Mouse (Mus musculus) skeletal muscle tissue, adult 2 months (tissue): ENCODE measurements around the gene Arhgap10.
"Not testable (repeated sequence)": the region's sequence is repeated elsewhere in the genome, so short reads cannot be mapped to it uniquely, and the experiment has no call there.

ENCODE experiments used
- DNase-seq: peaks from one replicate; pipeline ENCODE4 v3.0.0-alpha.2; 2012; ENCODE audit warnings: low read depth, low spot score

Gene Arhgap10

GRCm38 (mm10) chr8:77350121-77350777 is 167.5 kb downstream of the Arhgap10 start:
- no peak for DNase-seq

- no peak for DNase-seq
These were observed 173.8 kb downstream of the Arhgap10 start for GRCm38 (mm10) chr8:77343916-77344315.

GRCm38 (mm10) chr8:77343335-77343734 is 174.4 kb downstream of the Arhgap10 start:
- DNase-seq, result no peak

GRCm38 (mm10) chr8:77342144-77342543 is 175.6 kb downstream of the Arhgap10 start:
- DNase-seq, result no peak

- DNase-seq, result no peak
These were observed 176.4 kb downstream of the Arhgap10 start for GRCm38 (mm10) chr8:77341329-77341728.

GRCm38 (mm10) chr8:77340046-77340747 is 177.6 kb downstream of the Arhgap10 start:
- no peak for DNase-seq

GRCm38 (mm10) chr8:77337272-77337671 is 180.5 kb downstream of the Arhgap10 start:
- no peak for DNase-seq

GRCm38 (mm10) chr8:77331180-77331579 is 186.6 kb downstream of the Arhgap10 start:
- no peak for DNase-seq

- no peak for DNase-seq
These were observed 187.4 kb downstream of the Arhgap10 start for GRCm38 (mm10) chr8:77330304-77330703.

GRCm38 (mm10) chr8:77329783-77330182 is 188.0 kb downstream of the Arhgap10 start:
- DNase-seq, result no peak

GRCm38 (mm10) chr8:77328473-77328872 is 189.3 kb downstream of the Arhgap10 start:
- DNase-seq, result no peak

- DNase-seq, result no peak
These were observed 190.4 kb downstream of the Arhgap10 start for GRCm38 (mm10) chr8:77327326-77327725.

- DNase-seq, result not testable (repeated sequence)
These were observed 195.0 kb downstream of the Arhgap10 start for GRCm38 (mm10) chr8:77322727-77323126.

GRCm38 (mm10) chr8:77321901-77322300 is 195.9 kb downstream of the Arhgap10 start:
- DNase-seq, result no peak

GRCm38 (mm10) chr8:77318590-77318989 is 199.2 kb downstream of the Arhgap10 start:
- DNase-seq, result no peak

- no peak for DNase-seq
These were observed 200.0 kb downstream of the Arhgap10 start for GRCm38 (mm10) chr8:77317771-77318170.

- peak; percentile 18 for DNase-seq
These were observed 204.8 kb downstream of the Arhgap10 start for GRCm38 (mm10) chr8:77313003-77313402.

GRCm38 (mm10) chr8:77311762-77312161 is 206.0 kb downstream of the Arhgap10 start:
- DNase-seq, result no peak

GRCm38 (mm10) chr8:77310541-77310940 is 207.2 kb downstream of the Arhgap10 start:
- DNase-seq, result no peak

GRCm38 (mm10) chr8:77310026-77310425 is 207.7 kb downstream of the Arhgap10 start:
- DNase-seq, result peak; percentile 21

- no peak for DNase-seq
These were observed 223.2 kb downstream of the Arhgap10 start for GRCm38 (mm10) chr8:77294599-77294998.

- DNase-seq, result no peak
These were observed 225.1 kb downstream of the Arhgap10 start for GRCm38 (mm10) chr8:77292649-77293048.

- DNase-seq, result no peak
These were observed 225.6 kb downstream of the Arhgap10 start for GRCm38 (mm10) chr8:77292120-77292519.
